In the genomic region with DNA sequence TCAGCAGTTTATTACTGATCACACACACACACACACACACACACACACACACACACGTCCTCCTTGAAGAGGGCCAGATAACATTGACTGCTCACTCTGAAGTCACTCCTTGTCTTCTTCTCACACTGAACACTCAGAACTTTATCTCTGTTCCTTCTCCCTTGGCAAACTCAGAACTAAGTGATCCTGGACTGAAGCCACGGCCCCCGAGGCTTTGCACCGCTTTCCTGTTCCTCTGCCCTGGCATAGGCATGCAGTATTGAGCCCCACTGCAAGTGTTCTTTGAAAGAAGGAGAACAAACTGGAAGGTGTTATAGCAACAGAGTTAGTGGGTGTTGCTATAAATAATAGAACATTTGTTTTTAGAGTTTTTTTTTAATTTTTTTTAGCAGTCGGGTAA, we compare ENCODE assay signal across 13 mouse cellular contexts.
DNase-seq lines count a peak whose midpoint lies in the region; ATAC-seq and TF ChIP-seq lines count a peak whose summit lies in the region.
"Had no signal": no experiment of that assay in that cellular context is flagged by ENCODE, and none has a peak within 500 bp of the region (broad histone marks: within the 10 kb centered on the region; RNA-seq: fewer than 3 reads in every experiment).

No protein-coding gene starts in this region.

- intact Hi-C loops in left cerebral cortex, postnatal 4 days (cut with DNase I), result no loop called here
- intact Hi-C loops in left cerebral cortex, postnatal 14 days (cut with DNase I), result loop anchor here (5.0 kb wide), 1 partner anchor 66 kb away; a partner anchor contains a TSS

- no peak overlapping the region for H3K9ac ChIP-seq in stomach, postnatal 0 days (ENCODE audit: low read length)
- H3K9ac ChIP-seq: embryonic facial prominence, embryonic 15.5 days; hindbrain, embryonic 15.5 days had no signal

- H3K27me3 ChIP-seq in stomach, postnatal 0 days (ENCODE audit: control insufficient read depth, insufficient read depth, low read length), result no peaks in the 10 kb centered on the region
- H3K27me3 ChIP-seq: embryonic facial prominence, embryonic 15.5 days; hindbrain, embryonic 15.5 days had no signal

- TF ChIP-seq EP300 in stomach, postnatal 0 days (optimal IDR thresholded peaks at IDR 0.05), result no peak

- H3K9me3 ChIP-seq in stomach, postnatal 0 days (ENCODE audit: control insufficient read depth, low read length), result no peaks in the 10 kb centered on the region
- H3K9me3 ChIP-seq: embryonic facial prominence, embryonic 15.5 days; hindbrain, embryonic 15.5 days had no signal

- peak; percentile 20 for DNase-seq in adrenal gland, adult 2 months
- DNase-seq in adrenal gland, postnatal 25 days, result no peak
- peak; percentile 27 for DNase-seq in left cerebral cortex, adult 11 months (ENCODE audit: low spot score)
- no peak for DNase-seq in left cerebral cortex, postnatal 4 days
- peak; percentile 61 to 77 for DNase-seq in left cerebral cortex, postnatal 14 days (ENCODE audit: low spot score in 2 of 2)
- peak; percentile 48 for DNase-seq in stomach, postnatal 0 days (ENCODE audit: low spot score)
- DNase-seq in natural killer cell, adult 2 months (ENCODE audit: low spot score in 2 of 2), result no peak
- no peak for DNase-seq in Muller cell, postnatal 12 days (ENCODE audit: inconsistent ontology term)
- DNase-seq: cerebellum, adult 8-10 months; gastrocnemius, postnatal 14 days had no signal

- no peak for TF ChIP-seq CTCF in stomach, postnatal 0 days (IDR thresholded peaks at IDR 0.05; ENCODE audit: low read depth)

- WGBS in stomach, postnatal 0 days, result 41% methylated on average over 5 of the region's 5 CpGs

- H3K36me3 ChIP-seq in stomach, postnatal 0 days (ENCODE audit: control insufficient read depth, insufficient read depth, low read length), result peaks cover 3% of the 10 kb centered on the region; the same call in 1 of the 2 replicates
- H3K36me3 ChIP-seq: G1E; hindbrain, embryonic 15.5 days had no signal

- ATAC-seq in stomach, postnatal 0 days (ENCODE audit: low FRiP score, low TSS enrichment), result 0 out of 2 replicates have a peak, but pooled peaks have one; percentile 27

- no peak overlapping the region for H3K27ac ChIP-seq in stomach, postnatal 0 days (replicated peaks)
- H3K27ac ChIP-seq: embryonic facial prominence, embryonic 15.5 days; hindbrain, embryonic 15.5 days had no signal

- no peak overlapping the region for H3K4me2 ChIP-seq in stomach, postnatal 0 days (replicated peaks; ENCODE audit: low read depth)
- H3K4me2 ChIP-seq: embryonic facial prominence, embryonic 15.5 days; hindbrain, embryonic 15.5 days had no signal

- H3K4me1 ChIP-seq in stomach, postnatal 0 days (replicated peaks; ENCODE audit: control insufficient read depth, insufficient read depth), result no peaks in the 10 kb centered on the region; the same call in 1 of the 2 replicates

- no peak overlapping the region for H3K4me3 ChIP-seq in stomach, postnatal 0 days (ENCODE audit: low read depth, low read length)
- H3K4me3 ChIP-seq: embryonic facial prominence, embryonic 15.5 days; hindbrain, embryonic 15.5 days had no signal

Comparison
In these comparisons a context has a peak if more than half of its experiments do, and no peak if none do; other contexts are left out.
1. DNase-seq: peak in adrenal gland, adult 2 months (single experiment), left cerebral cortex, adult 11 months (single experiment), left cerebral cortex, postnatal 14 days (2 of 2) and stomach, postnatal 0 days (single experiment); none in adrenal gland, postnatal 25 days (single experiment), left cerebral cortex, postnatal 4 days (single experiment), natural killer cell, adult 2 months (0 of 2) and Muller cell, postnatal 12 days (single experiment).